Mouse (Mus musculus) ovary, postnatal 36 days (tissue): ENCODE measurements around the gene S100b.

Experiments used
- DNase-seq: peaks from one replicate; pipeline ENCODE4 v3.0.0; 2022; ENCODE audit warnings: low spot score, mixed read lengths

Gene S100b

DNA sequence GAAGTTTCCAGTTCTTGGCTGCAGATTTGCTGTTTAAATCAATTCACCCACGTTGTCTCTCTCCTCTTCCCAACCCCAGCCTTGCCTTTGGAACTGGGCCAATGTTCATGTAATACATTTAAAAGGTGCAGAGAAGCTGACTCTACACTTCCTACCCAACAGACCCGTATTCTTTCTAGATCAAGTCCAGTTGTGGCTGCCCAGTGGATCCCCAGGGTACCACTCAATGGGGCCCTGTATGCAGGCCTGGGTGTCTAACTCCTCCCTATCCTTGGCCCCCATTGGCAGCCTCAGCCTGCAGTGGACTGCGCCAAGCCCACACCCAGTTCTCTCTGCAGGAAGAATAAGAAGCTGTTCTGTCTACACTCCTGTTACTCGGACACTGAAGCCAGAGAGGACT is at the start of gene S100b:
TSS of gene S100b (plus strand) at position 318 of the 400 bp plus-strand sequence.
- no peak for DNase-seq

DNA sequence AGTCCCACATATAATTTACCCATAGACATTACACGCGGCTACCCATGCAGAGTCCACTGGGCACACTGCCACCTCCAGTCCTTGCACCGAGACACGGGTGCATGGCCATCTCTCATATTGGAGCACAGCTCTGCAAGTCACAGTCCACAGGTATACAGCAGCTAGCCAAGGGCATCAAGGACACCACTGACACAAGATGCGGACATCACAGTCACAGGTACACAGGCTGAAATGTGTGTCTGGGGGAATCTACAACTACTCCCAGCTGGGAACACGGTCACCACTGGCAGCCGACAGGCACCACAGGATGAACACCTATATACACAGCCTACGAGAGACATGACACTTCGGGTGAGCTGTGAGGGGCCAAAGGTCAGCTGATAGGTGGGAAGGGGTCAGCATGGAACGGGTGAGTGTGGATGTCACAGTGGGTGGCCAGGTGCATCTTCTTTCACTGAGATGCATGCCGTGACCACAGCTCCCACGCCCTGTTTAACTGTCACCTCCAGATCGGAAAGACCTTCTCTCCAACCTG is 46.3 kb upstream of the S100b start:
- DNase-seq: peak; percentile 2

DNA sequence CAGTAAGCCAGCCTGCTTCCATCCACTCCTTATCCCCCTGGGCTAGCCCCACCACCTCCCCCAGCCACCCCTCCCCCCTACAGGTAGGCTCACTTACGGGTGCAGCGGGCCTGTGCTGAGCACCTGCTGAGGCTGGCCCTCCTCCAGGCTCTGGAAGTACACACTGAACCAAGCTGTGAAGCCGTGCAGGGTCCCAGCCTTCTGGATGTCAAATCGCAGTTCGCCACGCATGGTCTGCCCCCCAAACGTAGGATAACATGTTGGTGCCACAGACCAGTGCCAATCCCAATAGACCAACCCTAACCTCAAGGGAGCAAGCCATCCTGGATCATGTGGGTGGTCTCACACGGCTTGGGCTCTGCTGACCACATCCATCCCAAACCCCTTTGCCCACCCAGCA is 44.4 kb upstream of the S100b start:
- DNase-seq: peak; percentile 1

DNA sequence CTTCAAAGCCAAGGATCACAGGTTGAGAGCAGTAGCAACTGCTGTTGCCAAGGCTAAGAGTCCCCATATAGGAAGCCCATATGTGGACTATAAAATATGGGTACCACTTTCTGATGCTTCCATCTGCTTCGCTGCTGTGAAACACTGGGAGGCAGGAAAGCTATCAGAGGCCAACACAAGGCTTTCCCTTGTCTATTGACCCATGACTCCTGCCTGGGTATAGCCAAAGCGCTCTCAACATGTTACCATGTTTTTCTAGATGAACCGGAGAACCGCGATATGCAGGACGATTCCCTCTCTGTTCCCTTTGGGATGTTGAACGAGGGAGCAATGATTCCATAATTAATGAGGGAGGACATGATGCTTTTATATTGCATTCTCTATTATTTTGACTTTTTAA is 42.8 kb upstream of the S100b start:
- no peak for DNase-seq

DNA sequence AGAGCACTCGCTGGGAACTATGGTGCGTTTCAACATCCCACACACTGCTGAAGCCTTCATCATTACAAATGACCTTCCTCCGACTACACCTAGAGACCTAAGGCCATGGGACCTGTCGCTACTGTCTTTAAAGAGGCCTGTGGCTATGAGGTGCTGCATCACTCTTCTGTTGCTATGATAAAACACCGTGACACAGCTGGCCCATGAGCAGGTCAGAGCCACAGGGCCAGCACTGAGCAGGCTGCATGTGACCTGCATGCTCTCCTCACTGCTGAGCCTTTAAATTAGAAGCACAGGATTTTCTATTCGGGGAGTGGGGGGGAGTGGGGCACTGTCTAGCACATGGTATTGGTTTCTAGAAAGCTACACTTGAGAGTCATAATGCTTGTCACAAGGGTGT is 41.5 kb upstream of the S100b start:
- DNase-seq: peak; percentile 1

DNA sequence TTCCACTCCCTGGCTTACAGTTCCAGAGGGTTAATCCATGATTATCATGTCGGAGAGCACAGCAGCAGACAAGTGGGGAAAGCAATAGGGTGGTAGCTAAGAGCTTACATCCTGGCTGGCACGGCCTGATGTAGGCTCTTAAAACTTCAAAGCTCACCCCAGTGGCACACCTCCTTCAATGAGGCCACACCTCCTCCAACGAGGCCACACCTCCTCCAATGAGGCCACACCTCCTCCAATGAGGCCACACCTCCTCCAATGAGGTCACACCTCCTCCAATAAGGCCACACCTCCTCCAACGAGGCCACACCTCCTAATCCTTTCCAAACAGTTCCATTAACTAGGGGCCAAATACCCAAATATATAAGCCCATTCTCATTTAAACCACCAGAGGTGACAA is 39.5 kb upstream of the S100b start:
- DNase-seq: peak; percentile 0

DNA sequence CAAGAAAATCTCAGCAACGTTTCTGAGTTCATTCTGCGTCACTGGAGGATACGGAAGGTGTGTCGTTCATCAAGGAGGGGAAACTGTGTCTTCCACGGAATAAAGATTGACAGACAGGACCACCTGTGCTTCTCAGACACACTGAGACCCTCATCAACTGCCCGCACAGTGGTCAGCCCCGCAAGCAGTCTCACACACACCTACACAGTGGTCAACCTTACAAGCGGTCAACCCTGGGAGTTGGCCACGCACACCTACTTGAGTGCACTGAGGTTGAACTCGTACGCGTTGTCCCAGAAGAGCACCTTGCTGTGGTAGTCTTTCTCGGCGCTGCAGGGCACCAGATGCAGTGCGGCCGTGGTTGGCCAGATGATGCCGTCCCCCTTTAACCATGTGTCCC is 36.6 kb upstream of the S100b start:
- DNase-seq: no peak

DNA sequence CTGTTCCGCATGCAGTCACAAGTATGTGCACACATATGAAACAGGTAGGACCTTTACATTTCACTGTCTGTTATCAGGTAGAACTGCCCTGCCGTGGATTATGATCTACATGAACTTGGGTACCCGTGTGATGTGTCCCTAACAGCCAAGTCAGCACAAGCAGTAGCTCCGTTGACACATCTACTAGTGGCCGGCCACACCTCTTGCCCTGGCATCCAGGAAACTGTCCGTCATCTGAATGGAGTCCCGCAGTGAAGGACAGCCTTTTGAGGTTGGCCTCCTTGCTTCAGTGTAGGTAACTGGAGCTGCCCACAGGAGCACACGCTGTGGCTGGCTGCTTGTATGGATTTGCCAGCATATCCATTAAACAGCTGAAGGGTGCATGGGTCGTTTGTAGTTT is 35.4 kb upstream of the S100b start:
- no peak for DNase-seq

DNA sequence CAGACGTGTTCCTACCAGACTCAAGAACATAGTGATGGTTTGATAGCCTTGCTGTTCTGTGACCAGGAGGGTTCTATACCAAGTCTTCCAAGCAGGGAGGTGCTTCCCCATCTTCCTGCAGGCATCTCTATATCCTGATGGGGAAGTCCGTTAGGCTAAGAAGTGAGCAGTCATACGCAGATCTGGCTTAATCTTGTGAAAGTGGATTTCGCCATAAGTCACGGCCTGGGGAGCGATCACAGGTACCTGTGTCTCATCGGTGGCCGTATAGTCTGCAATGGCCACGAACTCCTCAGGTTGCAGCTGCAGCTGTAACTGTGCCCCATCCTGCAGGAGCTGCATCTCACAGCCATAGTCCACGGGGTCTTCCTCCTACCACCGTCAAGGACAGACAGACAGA is 27.7 kb upstream of the S100b start:
- no peak for DNase-seq

DNA sequence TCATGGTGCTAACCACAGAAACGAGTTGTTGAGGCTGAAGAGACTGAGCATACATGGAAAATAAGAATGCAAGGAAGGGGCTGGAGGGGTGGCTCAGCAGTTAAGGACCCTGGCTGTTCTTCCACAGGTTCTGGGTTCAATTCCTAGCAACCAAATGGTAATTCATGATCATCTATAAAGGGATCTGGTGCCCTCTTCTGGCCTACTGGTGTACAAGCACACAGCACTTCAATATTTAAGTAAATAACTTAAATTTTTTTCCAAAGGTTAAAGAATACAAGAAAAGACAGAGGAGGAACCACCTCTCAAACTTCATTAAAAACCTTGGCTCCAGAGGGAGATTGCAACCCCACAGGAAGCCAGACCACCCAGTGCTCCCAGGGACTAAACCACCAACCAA is 24.0 kb upstream of the S100b start:
- DNase-seq: no peak

DNA sequence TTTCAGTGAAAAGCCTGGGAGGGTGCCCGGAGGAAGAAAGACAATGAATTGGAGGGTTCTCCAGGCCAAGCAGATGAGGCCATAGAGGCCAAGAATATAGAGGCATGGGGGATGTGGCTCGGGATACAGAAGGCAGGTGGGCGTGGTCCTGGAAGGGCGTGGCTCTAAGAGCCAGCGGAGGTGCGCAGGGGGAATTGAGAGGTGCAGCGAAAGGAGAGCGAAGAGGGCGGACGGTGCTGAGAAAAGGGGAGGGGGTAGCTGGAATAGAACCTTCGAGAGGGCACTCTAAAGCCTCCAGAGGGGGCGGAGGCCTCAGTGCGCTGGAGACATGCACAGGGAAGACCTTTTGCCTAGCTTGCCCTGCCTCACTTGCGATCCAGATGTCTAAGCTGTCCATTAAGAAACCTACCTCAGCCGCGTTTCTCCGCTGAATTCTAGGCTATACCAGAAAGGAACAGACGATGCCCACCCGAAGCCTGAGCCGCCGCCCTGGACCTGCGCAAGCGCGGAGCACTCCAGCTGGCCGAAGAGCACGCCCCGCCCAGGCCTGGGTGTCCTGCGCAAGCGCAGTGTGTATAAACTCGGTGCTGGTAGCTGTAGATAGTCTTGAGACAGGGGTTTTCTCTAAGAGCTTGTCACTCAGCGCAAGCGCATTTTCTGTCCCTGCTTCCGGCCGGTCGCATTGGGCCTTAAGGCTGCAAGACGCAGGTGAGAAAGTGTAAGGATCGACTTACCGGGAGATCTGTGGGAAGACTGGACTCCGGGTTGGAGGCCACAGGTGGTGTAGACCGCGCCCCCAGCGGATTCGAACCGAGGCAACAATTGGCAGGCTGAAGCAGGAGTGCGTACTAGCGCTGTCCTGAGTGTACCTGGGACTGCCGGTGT is 16.1 kb upstream of the S100b start, which contains the start of gene Prmt2:
TSS of gene Prmt2 (minus strand) at position 525 of the 885 bp plus-strand sequence.
- DNase-seq: peak; percentile 93

DNA sequence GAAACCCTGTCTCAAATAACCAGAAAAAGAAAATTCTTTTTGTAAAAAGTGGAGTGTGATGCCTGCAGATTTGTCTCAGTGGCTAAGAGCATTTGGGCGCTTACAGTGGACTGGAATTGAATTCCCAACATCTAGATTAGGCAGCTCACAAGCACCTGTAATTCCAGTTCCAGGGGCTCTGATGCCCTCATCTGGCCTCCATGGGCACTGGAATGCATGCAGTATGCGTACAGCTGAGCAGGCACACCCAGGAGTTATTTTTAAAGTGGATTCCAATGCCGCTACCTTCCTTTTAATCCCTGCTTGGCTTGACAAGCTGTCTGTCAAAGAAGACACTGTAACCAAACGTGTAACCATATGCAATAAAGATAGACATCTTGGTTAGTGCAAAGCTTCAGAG is 14.3 kb upstream of the S100b start:
- DNase-seq: no peak

DNA sequence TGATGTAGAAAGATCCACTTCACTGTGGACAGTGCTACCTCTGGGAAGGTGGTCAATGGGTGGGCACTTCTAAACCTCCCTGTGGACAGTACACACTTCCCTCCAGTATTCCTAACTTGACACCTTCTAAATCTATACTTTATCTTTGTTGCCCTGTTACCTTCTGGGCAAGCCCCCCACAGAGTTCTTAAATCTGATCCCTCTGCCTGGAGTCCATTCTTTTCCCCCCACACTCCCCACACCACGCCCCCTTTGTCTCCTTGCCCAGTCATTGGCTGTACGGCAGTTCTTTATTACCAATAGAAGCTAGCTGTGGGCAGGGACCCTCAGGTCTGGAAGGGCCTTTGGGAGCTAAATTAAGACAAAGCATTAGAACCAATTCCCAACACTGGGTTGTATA is 8.5 kb upstream of the S100b start:
- DNase-seq: no peak

DNA sequence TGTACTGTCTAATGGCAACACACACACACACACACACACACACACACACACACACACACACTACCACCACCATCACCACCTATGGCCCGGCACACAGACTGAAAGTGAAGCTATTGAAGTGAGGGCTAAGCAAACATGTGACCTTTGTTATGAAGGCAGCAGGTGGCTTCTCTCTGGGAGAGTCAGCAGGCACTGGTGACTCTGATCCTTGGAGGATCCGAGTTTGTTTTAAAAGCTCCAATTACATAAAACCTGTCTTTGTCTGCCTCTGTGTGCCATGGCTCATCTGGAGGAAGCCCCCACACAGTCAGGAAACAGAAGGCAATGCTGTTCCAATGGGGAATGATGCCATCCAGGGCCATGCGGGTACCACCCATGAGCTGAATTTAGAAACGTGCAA is 7.1 kb upstream of the S100b start:
- DNase-seq: no peak

DNA sequence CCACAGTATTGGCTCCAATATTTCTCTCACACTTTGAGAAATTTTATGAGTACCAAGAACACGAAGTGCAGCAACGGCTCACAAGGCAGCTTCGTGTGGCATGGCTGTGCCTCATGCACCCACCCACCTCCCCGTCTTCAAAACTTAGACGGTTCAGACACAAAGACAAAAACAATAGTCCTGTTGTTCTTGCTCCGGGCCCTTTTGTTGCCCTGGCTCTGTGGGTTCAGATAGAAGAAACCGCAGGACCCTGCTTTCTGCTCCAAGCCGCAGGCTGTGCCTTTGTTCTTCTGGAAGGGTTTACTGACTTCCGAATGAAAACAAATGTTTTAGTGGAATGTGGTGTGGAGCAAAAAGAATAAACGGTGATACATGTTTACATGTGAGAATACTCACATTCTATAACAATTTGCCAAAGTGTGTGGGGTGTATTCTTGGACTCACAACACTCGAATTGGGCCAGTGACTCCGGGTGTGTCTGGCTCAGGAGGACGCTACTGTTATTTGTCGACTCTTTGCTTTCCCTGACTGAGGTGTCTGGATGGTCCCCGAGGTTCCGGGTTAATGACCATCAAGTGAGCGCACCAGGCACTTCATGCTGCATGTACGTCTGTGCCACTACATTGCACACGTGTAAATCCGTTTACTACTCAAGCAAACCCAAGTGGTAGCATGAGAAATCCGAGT is 5.5 kb upstream of the S100b start:
- no peak for DNase-seq

DNA sequence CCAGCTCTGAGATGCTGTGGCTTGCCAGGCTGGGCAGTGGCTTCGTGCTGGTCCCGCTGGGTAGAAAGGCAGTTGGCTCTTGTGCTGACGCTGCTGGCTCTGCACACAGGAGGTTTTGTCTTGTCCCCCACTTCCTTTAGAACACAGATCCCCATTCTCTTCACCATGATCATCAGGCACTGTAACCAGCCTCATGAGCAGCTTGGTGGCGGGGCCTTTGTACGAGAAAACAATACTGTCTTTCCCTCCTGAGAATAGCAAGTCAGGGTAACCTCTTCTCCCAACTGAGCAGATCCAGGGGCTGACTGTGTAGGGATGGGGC is 5.0 kb upstream of the S100b start:
- no peak for DNase-seq

DNA sequence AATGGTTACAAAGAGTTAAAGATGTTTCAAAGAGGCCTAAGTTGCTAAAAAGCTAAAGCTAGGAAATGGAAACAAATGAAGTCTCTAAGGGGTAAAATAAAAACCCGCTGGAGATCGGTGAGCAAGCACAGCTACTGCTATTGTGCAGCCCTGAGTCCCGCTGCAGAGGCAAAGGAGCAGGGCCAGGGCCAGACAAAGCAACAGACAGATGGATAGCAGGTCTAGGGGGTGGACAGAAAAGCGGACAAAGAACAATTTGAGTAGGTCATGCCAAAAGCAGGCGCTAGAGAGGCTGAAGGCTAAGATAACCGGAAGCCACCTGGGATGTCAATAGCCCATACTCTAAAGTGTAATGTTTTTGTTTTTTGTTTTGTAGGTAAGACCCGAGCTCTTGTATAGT is 2.8 kb upstream of the S100b start:
- DNase-seq: no peak

DNA sequence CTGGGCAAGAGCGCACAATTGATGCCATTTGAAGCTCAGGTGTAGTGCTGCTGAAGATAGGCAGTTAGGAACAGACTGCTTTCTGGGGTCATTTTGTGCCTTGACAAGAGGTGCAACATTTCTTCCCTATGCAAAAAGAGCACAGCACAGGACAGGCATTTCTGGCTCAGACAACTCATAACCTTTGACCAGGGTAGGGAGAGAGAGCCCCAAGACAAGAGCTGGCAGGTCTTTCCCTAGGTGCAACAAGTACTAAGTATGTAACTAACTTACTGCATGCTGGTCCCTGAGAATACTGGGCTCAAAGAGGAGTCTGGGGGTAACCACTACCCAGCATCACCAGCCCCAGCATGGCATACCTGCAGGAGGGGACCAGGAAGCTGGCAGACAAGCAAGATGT is 574 bp upstream of the S100b start:
- DNase-seq: no peak

DNA sequence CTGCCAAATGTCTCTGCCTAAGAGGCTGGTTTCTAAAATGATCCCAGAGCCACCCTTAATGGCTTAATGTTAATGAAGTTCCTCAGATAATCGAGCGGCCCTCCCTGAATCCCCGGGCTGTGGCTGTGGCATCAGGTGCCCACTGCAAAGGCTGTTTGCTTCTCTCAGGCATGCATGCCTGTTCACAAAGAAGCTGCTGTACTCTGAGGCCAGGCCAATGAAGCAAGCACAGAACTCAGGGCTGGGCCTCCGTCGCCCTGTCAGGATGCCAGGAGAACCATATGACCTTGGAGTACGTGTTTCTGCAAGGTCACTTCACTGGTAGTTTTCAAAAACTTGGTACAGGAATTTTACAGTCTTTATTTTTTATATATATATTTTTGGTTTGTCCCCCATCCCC is 2.0 kb downstream of the S100b start:
- DNase-seq: peak; percentile 51

DNA sequence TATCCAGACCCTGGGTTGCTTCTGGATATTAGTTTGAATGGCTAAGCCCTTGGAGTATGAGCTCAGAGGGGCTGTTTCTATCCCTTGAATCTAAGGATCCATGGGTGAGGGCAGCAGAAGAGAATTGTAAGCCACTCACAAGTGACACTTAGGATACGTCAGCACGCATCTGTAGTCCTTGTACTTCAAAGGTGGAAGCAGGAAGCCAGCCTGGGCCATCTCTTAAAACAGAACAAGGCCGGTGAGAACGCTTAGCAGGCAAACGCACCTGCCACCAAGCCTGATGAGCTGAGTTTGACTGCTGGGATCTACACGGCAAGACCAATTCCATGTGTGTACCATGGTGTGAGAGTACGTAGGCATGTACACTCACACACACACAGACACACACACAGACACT is 3.6 kb downstream of the S100b start:
- no peak for DNase-seq

DNA sequence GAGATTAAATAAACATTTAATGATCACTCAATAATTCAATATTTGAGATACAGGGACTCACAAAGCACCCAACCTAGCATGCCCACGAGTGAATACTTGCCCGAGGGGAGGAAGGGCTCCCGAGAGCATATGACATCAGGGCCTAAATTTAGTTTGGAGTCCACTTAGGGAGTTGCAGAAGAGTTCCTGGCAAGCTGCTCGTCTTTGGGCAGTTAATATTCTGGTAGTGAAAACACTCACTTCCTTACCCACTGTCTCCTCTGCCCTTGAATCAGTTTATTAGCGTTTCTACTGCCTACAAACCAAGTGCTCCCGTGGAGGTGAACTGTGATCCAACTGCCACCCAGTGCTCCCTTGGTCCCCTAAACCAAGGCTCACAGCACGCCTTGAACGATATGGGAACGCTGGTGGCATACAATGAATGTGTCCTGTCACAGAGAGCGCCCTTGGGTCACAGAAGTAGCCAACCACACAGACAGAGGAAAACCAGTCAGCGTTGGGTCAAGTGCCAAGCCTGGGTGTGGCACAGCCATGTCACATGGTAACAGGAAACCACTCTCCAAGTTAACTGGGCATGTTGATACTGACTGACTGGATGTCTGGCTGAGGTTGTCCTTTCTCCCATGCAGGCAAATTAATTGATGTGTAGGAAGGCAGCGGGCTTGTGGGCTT is 4.2 kb downstream of the S100b start:
- DNase-seq: peak; percentile 34

DNA sequence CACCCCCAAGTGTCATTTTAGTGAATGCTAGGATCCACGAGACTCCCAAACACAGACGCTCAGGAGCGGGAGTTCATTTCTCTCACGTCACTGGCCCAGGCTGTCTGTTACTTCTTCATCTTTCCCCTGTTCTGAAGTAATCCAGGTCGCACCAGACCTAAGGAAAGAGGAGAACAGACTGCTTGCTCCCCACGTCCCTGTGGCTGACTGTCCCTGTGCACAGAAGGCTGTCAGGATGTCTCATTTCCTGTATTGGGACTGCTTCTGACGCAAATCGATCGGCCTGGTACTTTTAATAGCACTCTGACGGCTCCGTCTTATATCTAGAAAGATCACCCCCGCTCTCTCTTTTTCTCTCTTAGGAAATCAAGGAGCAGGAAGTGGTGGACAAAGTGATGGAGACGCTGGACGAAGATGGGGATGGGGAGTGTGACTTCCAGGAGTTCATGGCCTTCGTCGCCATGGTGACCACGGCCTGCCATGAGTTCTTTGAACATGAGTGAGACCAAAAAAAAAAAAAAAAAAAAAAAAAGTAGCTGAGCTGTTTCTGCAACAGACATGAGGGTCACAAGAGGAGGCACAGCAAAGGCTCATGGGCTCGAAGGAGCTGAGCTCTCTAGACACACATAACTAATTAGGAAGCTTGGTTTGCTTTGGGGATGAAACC is 6.0 kb downstream of the S100b start:
- no peak for DNase-seq
